Mouse (Mus musculus): ENCODE measurements at regions not wholly inside any gene's neighbourhood (a gene's known extent, or its start where the extent isn't known, plus 50 kb on each side); places are given as distances from the start of the nearest gene placed in this dataset.
A peak's percentile ranks its signal among the peaks of the same experiment; 100 is the strongest.

- Histone ChIP-seq H3K36me3 (ENCODE audit: insufficient read depth, low read length) (no peaks in the 10 kb centered on the region), H3K27ac (no peak overlapping the region), H3K9ac (ENCODE audit: low read depth, low read length) (no peak overlapping the region), H3K4me2 (ENCODE audit: low read length) (no peak overlapping the region), H3K27me3 (ENCODE audit: insufficient read depth, low read length) (no peaks in the 10 kb centered on the region), H3K4me3 (replicated peaks; ENCODE audit: low read depth, low read length) (no peak overlapping the region), H3K4me1 (replicated peaks; ENCODE audit: insufficient read depth, low read length) (no peaks in the 10 kb centered on the region), H3K9me3 (replicated peaks; ENCODE audit: low read length) (no peaks in the 10 kb centered on the region)
- no peak for DNase-seq (ENCODE audit: low spot score)
- ATAC-seq (replicated peaks; ENCODE audit: low FRiP score, low read depth) = no peak
- 82% methylated on average over 3 of the region's 3 CpGs for WGBS
- no peak for TF ChIP-seq CTCF (IDR thresholded peaks at IDR 0.05; ENCODE audit: low read depth)
Observed at GRCm38 (mm10) chr9:30564765-30565680, 138.1 kb downstream of the Snx19 start.

GRCm38 (mm10) chr9:30563399-30563798 is 136.5 kb downstream of the Snx19 start:
- H3K9ac ChIP-seq (ENCODE audit: low read depth, low read length) = no peak overlapping the region
- 68% methylated on average over 5 of the region's 5 CpGs for WGBS
- peak; percentile 16; the same call in 1 of the 2 replicates for TF ChIP-seq CTCF (IDR thresholded peaks at IDR 0.05; ENCODE audit: low read depth)
- DNase-seq (ENCODE audit: low spot score) (no peak), ATAC-seq (replicated peaks; ENCODE audit: low FRiP score, low read depth) (no peak)
- no peak overlapping the region for H3K4me2 ChIP-seq (ENCODE audit: low read length)
- no peak overlapping the region for H3K27ac ChIP-seq
- no peaks in the 10 kb centered on the region for H3K27me3 ChIP-seq (ENCODE audit: insufficient read depth, low read length)
- H3K4me3 ChIP-seq (replicated peaks; ENCODE audit: low read depth, low read length) = no peak overlapping the region
- no peaks in the 10 kb centered on the region for H3K36me3 ChIP-seq (ENCODE audit: insufficient read depth, low read length)
- no peaks in the 10 kb centered on the region for H3K4me1 ChIP-seq (replicated peaks; ENCODE audit: insufficient read depth, low read length)
- no peaks in the 10 kb centered on the region for H3K9me3 ChIP-seq (replicated peaks; ENCODE audit: low read length)

- TF ChIP-seq CTCF (IDR thresholded peaks at IDR 0.05; ENCODE audit: low read depth) = 0 out of 2 replicates have a peak, but pooled peaks have one; percentile 21
- no peaks in the 10 kb centered on the region for H3K36me3 ChIP-seq (ENCODE audit: insufficient read depth, low read length)
- H3K4me2 ChIP-seq (ENCODE audit: low read length) = no peak overlapping the region
- WGBS = 83% methylated on average over 2 of the region's 2 CpGs
- ATAC-seq (replicated peaks; ENCODE audit: low FRiP score, low read depth) (no peak), DNase-seq (ENCODE audit: low spot score) (no peak)
- no peak overlapping the region for H3K9ac ChIP-seq (ENCODE audit: low read depth, low read length)
- no peaks in the 10 kb centered on the region for H3K4me1 ChIP-seq (replicated peaks; ENCODE audit: insufficient read depth, low read length)
- H3K27ac ChIP-seq = no peak overlapping the region
- H3K4me3 ChIP-seq (replicated peaks; ENCODE audit: low read depth, low read length) = no peak overlapping the region
- no peaks in the 10 kb centered on the region for H3K27me3 ChIP-seq (ENCODE audit: insufficient read depth, low read length)
- no peaks in the 10 kb centered on the region for H3K9me3 ChIP-seq (replicated peaks; ENCODE audit: low read length)
Observed at GRCm38 (mm10) chr9:30554908-30555307, 128.0 kb downstream of the Snx19 start.

GRCm38 (mm10) chr9:30552721-30553120 is 125.8 kb downstream of the Snx19 start:
- TF ChIP-seq CTCF (IDR thresholded peaks at IDR 0.05; ENCODE audit: low read depth) = no peak
- H3K27me3 ChIP-seq (ENCODE audit: insufficient read depth, low read length) = no peaks in the 10 kb centered on the region
- ATAC-seq (replicated peaks; ENCODE audit: low FRiP score, low read depth) (no peak), DNase-seq (ENCODE audit: low spot score) (no peak)
- H3K27ac ChIP-seq = no peak overlapping the region
- H3K36me3 ChIP-seq (ENCODE audit: insufficient read depth, low read length) = no peaks in the 10 kb centered on the region
- no peak overlapping the region for H3K4me3 ChIP-seq (replicated peaks; ENCODE audit: low read depth, low read length)
- WGBS = 89% methylated on average over 8 of the region's 8 CpGs
- H3K9me3 ChIP-seq (replicated peaks; ENCODE audit: low read length) = no peaks in the 10 kb centered on the region
- no peak overlapping the region for H3K4me2 ChIP-seq (ENCODE audit: low read length)
- no peak overlapping the region for H3K9ac ChIP-seq (ENCODE audit: low read depth, low read length)
- H3K4me1 ChIP-seq (replicated peaks; ENCODE audit: insufficient read depth, low read length) = no peaks in the 10 kb centered on the region

- no peaks in the 10 kb centered on the region for H3K36me3 ChIP-seq (ENCODE audit: insufficient read depth, low read length)
- ATAC-seq (replicated peaks; ENCODE audit: low FRiP score, low read depth) (no peak), DNase-seq (ENCODE audit: low spot score) (no peak)
- no peak overlapping the region for H3K27ac ChIP-seq
- no peak for TF ChIP-seq CTCF (IDR thresholded peaks at IDR 0.05; ENCODE audit: low read depth)
- H3K4me1 ChIP-seq (replicated peaks; ENCODE audit: insufficient read depth, low read length) = no peaks in the 10 kb centered on the region
- H3K4me3 ChIP-seq (replicated peaks; ENCODE audit: low read depth, low read length) = no peak overlapping the region
- H3K4me2 ChIP-seq (ENCODE audit: low read length) = no peak overlapping the region
- no peak overlapping the region for H3K9ac ChIP-seq (ENCODE audit: low read depth, low read length)
- H3K27me3 ChIP-seq (ENCODE audit: insufficient read depth, low read length) = no peaks in the 10 kb centered on the region
- 65% methylated on average over 5 of the region's 5 CpGs for WGBS
- no peaks in the 10 kb centered on the region for H3K9me3 ChIP-seq (replicated peaks; ENCODE audit: low read length)
Observed at GRCm38 (mm10) chr9:30549892-30550515, 123.1 kb downstream of the Snx19 start.

GRCm38 (mm10) chr9:30539858-30540257 is 113.0 kb downstream of the Snx19 start:
- Histone ChIP-seq H3K4me1 (replicated peaks; ENCODE audit: insufficient read depth, low read length) (no peaks in the 10 kb centered on the region), H3K4me2 (ENCODE audit: low read length) (no peak overlapping the region), H3K4me3 (replicated peaks; ENCODE audit: low read depth, low read length) (no peak overlapping the region), H3K9me3 (replicated peaks; ENCODE audit: low read length) (no peaks in the 10 kb centered on the region), H3K36me3 (ENCODE audit: insufficient read depth, low read length) (no peaks in the 10 kb centered on the region), H3K27me3 (ENCODE audit: insufficient read depth, low read length) (no peaks in the 10 kb centered on the region), H3K27ac (no peak overlapping the region), H3K9ac (ENCODE audit: low read depth, low read length) (no peak overlapping the region)
- no peak for ATAC-seq (replicated peaks; ENCODE audit: low FRiP score, low read depth)
- DNase-seq (ENCODE audit: low spot score) = no peak
- TF ChIP-seq CTCF (IDR thresholded peaks at IDR 0.05; ENCODE audit: low read depth) = no peak
- 95% methylated on average over 6 of the region's 6 CpGs for WGBS
